9 mouse cellular contexts compared by ENCODE assay signal in genomic region chr7:49471278-49471677, GRCm38 (mm10).
DNase-seq lines count a peak whose midpoint lies in the region; ATAC-seq and TF ChIP-seq lines count a peak whose summit lies in the region.
"Had no signal": no experiment of that assay in that cellular context is flagged by ENCODE, and none has a peak within 500 bp of the region (broad histone marks: within the 10 kb centered on the region; RNA-seq: fewer than 3 reads in every experiment).

No protein-coding gene starts in this region.

- intact Hi-C loops in gastrocnemius, postnatal 36 days (cut with DNase I), result loop anchor here (5.0 kb wide), 1 partner anchor 281 kb away; no protein-coding TSS in a partner anchor

- H3K9me3 ChIP-seq in ES-E14 (ENCODE audit: control insufficient read depth, insufficient read depth, low read depth, low read length), result no peaks in the 10 kb centered on the region
- no peaks in the 10 kb centered on the region for H3K9me3 ChIP-seq in liver, embryonic 14.5 days (ENCODE audit: control insufficient read depth, low read length)
- no peaks in the 10 kb centered on the region for H3K9me3 ChIP-seq in midbrain, embryonic 15.5 days
- H3K9me3 ChIP-seq: embryonic facial prominence, embryonic 13.5 days had no signal

- DNase-seq in layer of hippocampus, postnatal 10 days (ENCODE audit: low spot score in 2 of 2), result peak; percentile 76 to 77
- no peak for DNase-seq in layer of hippocampus, adult 9-11 months
- DNase-seq in ES-E14 (ENCODE audit: low read depth, low spot score), result peak; percentile 51
- peak; percentile 71 to 73 for DNase-seq in cerebellum, adult 18-20 months
- DNase-seq in gastrocnemius, postnatal 36 days, result peak; percentile 29
- DNase-seq in liver, embryonic 14.5 days (ENCODE audit: low read depth in 3 of 3, low spot score in 3 of 3), result no peak
- peak in 1 of 2 experiments; percentile 44 for DNase-seq in spleen, adult 2 months (ENCODE audit: low read depth in 1 of 2, low spot score in 2 of 2)

- H3K27me3 ChIP-seq in liver, embryonic 14.5 days (ENCODE audit: control insufficient read depth, insufficient read depth, low read length), result no peaks in the 10 kb centered on the region
- H3K27me3 ChIP-seq in spleen, adult 2 months (ENCODE audit: control insufficient read depth, insufficient read depth, low read length), result no peaks in the 10 kb centered on the region
- no peaks in the 10 kb centered on the region for H3K27me3 ChIP-seq in midbrain, embryonic 15.5 days (replicated peaks)
- H3K27me3 ChIP-seq: embryonic facial prominence, embryonic 13.5 days had no signal

- H3K27ac ChIP-seq in ES-E14 (ENCODE audit: insufficient read depth, low read depth, low read length, poor library complexity, severe bottlenecking), result no peak overlapping the region
- H3K27ac ChIP-seq in liver, embryonic 14.5 days, result no peak overlapping the region
- H3K27ac ChIP-seq in spleen, adult 2 months (ENCODE audit: insufficient read depth, low read length), result no peak overlapping the region
- no peak overlapping the region for H3K27ac ChIP-seq in midbrain, embryonic 15.5 days
- H3K27ac ChIP-seq: embryonic facial prominence, embryonic 13.5 days had no signal

- H3K4me1 ChIP-seq in ES-E14 (ENCODE audit: control insufficient read depth in 2 of 2, insufficient read depth in 2 of 2, low read length in 2 of 2, poor library complexity in 1 of 2), result no peaks in the 10 kb centered on the region
- H3K4me1 ChIP-seq in liver, embryonic 14.5 days (replicated peaks; ENCODE audit: control insufficient read depth in 2 of 2, insufficient read depth in 2 of 2, low read length in 1 of 2), result peaks cover 0 to 6% of the 10 kb centered on the region in 2 experiments; a peak in 2 of 4 replicates
- no peaks in the 10 kb centered on the region for H3K4me1 ChIP-seq in spleen, adult 2 months (ENCODE audit: control insufficient read depth, insufficient read depth, insufficient read length)
- no peaks in the 10 kb centered on the region for H3K4me1 ChIP-seq in midbrain, embryonic 15.5 days

- TF ChIP-seq POLR2A in spleen, adult 2 months (IDR thresholded peaks at IDR 0.05; ENCODE audit: low read depth, low read length), result no peak

- WGBS in liver, embryonic 14.5 days (ENCODE audit: insufficient replicate concordance), result 43% methylated on average over 3 of the region's 3 CpGs
- 62% methylated on average over 3 of the region's 3 CpGs for WGBS in spleen, adult 2 months
- WGBS in midbrain, embryonic 15.5 days, result 71% methylated on average over 3 of the region's 3 CpGs

- TF ChIP-seq EP300 in liver, embryonic 14.5 days (IDR thresholded peaks at IDR 0.05; ENCODE audit: low read depth), result no peak

- in situ Hi-C loops in ES-E14 (cut with MboI; ENCODE audit: low sequenced_read_pairs in 2 of 2, unreplicated experiment in 2 of 2), result no loop called here

- H3K9ac ChIP-seq in ES-E14 (ENCODE audit: insufficient read depth, low read depth, low read length, poor library complexity, severe bottlenecking), result no peak overlapping the region
- H3K9ac ChIP-seq in liver, embryonic 14.5 days (replicated peaks), result no peak overlapping the region
- no peak overlapping the region for H3K9ac ChIP-seq in midbrain, embryonic 15.5 days
- H3K9ac ChIP-seq: embryonic facial prominence, embryonic 13.5 days had no signal

- no peaks in the 10 kb centered on the region for H3K36me3 ChIP-seq in ES-E14 (ENCODE audit: control insufficient read depth, insufficient read depth, low read length, poor library complexity, severe bottlenecking)
- H3K36me3 ChIP-seq in liver, embryonic 14.5 days (replicated peaks; ENCODE audit: control insufficient read depth, insufficient read depth, low read depth), result no peaks in the 10 kb centered on the region
- H3K36me3 ChIP-seq in spleen, adult 2 months (ENCODE audit: control insufficient read depth, insufficient read depth, low read length), result no peaks in the 10 kb centered on the region
- no peaks in the 10 kb centered on the region for H3K36me3 ChIP-seq in midbrain, embryonic 15.5 days (replicated peaks)
- H3K36me3 ChIP-seq: embryonic facial prominence, embryonic 13.5 days had no signal

- H3K4me3 ChIP-seq in ES-E14 (ENCODE audit: insufficient read depth in 1 of 2, low read depth in 1 of 2, low read length in 2 of 2, poor library complexity in 1 of 2, severe bottlenecking in 1 of 2), result no peak overlapping the region
- H3K4me3 ChIP-seq in liver, embryonic 14.5 days (ENCODE audit: insufficient read depth in 1 of 2, low read depth in 2 of 2, low read length in 2 of 2), result no peak overlapping the region
- no peak overlapping the region for H3K4me3 ChIP-seq in spleen, adult 2 months (ENCODE audit: extremely low read depth, insufficient read depth, insufficient read length)
- H3K4me3 ChIP-seq in midbrain, embryonic 15.5 days, result no peak overlapping the region
- H3K4me3 ChIP-seq: embryonic facial prominence, embryonic 13.5 days had no signal

- TF ChIP-seq CTCF in liver, embryonic 14.5 days (IDR thresholded peaks at IDR 0.05; ENCODE audit: low read depth), result peak; percentile 74
- peak; percentile 54; the same call in 1 of the 2 replicates for TF ChIP-seq CTCF in spleen, adult 2 months (IDR thresholded peaks at IDR 0.05; ENCODE audit: extremely low read depth, insufficient read depth, insufficient read length, insufficient replicate concordance)

- ATAC-seq in liver, embryonic 14.5 days (ENCODE audit: insufficient read depth), result no peak
- ATAC-seq in midbrain, embryonic 15.5 days (replicated peaks), result no peak

- H3K4me2 ChIP-seq in liver, embryonic 14.5 days (ENCODE audit: low read depth), result no peak overlapping the region
- no peak overlapping the region for H3K4me2 ChIP-seq in midbrain, embryonic 15.5 days
- H3K4me2 ChIP-seq: embryonic facial prominence, embryonic 13.5 days had no signal

TF ChIP-seq in ES-E14, 5 proteins besides CTCF, POLR2A, EP300 and RAD21:
- TF ChIP-seq ZC3H11A (IDR thresholded peaks at IDR 0.05; ENCODE audit: borderline replicate concordance, low read depth, low read length) (0 out of 2 replicates have a peak, but pooled peaks have one; percentile 3), MAFK (IDR thresholded peaks at IDR 0.05; ENCODE audit: insufficient read depth, low read depth, low read length) (no peak), CHD2 (IDR thresholded peaks at IDR 0.05; ENCODE audit: low read depth, low read length) (no peak), ZNF384 (IDR thresholded peaks at IDR 0.05; ENCODE audit: low read depth, low read length) (no peak)

Comparison
In these comparisons a context has a peak if more than half of its experiments do, and no peak if none do; other contexts are left out.
1. DNase-seq: peak in layer of hippocampus, postnatal 10 days (2 of 2), ES-E14 (single experiment), cerebellum, adult 18-20 months (2 of 2) and gastrocnemius, postnatal 36 days (2 of 2); none in layer of hippocampus, adult 9-11 months (single experiment) and liver, embryonic 14.5 days (0 of 3).